Mouse (Mus musculus) CD4-positive helper T cell, adult 2 months (primary cell): Measurements from ENCODE around the gene Vmn2r107.

Source experiments
- DNase-seq: peaks from one replicate; pipeline ENCODE4 v3.0.0-alpha.2; 2012; ENCODE audit warnings: low read depth, missing footprints, low spot score

Vmn2r107 gene

DNA sequence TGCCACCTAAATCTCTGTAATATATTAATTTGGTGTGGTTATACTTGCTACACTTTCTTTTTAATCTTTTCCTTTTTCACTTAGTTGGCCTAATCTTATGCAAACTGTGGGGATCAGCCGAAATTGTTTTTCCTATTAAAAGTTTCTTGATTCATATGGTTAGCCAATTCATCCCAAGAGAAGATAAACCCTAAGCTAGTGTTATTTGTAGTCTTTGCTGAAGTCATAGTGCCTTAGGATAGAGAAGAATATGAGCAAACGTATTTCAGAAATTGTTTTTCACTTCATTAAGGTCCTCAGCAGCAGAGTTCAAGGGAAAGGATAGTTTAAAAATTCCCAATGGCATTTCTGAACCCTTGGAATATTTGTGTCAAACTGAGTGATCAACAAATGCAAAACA, at the start of gene Vmn2r107:
Vmn2r107 (plus strand) TSS at position 301 of the 400 bp plus-strand sequence.
- DNase-seq: no peak

DNA sequence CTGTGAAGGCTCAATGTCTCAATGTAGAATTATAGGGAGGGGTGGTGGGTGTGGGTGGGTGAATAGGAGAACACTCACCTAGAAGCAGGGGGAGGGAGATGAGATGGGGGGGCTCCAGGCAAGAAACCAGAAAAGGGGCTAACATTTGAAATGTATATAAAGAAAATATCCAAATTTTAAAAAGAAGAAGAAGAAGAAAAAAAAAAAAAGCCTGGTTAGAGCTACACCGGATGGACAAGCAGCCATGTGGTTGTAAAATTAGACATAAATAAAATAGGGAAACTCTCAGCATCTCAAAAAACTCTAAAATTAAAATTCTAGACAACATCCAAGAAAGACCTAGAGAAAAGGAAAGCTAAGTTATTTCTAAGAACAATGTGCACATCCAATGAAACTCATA, 39.3 kb upstream of the Vmn2r107 start:
- DNase-seq: no peak

DNA sequence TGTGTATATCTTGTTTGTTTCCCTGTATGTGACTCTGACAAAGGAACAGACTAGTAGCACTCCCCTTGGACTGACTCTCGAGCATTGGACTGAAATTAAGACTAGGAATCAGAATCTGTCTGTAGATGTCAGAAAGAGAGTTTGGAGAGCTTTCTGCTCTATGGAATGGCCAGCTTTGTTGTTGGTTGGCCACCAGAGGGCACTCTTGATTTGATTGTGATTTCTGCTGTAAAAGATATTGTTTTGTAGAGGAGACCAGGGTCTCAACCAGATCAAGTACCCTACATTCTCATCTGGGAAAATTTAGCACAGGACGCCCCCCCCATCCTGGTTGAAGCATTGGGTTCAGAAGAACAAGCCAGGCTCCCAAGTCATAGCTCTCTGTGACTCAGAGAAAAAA, 54.1 kb downstream of the Vmn2r107 start:
- DNase-seq: no peak

DNA sequence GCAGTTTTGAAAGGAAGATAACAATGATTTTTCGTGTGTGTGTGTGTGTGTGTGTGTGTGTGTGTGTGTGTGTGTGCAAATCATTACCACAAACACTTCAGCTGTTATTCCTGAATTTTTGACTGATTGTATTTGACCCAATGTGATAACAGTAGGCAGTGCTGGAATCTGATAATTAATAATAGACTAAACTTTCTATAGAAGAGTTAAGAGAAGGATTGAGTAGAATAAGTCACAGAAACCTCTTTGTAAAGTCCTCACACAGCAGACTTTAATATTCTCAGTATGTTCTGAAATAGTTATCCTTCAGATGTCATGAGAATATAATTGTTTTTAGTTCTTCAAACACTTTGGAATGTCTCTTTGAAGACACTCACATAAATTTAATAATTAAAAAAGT, 68.8 kb downstream of the Vmn2r107 start, which contains the start of gene Vmn1r224:
Vmn1r224 (plus strand) TSS at position 301 of the 400 bp plus-strand sequence.
- DNase-seq: no peak
